Mouse (Mus musculus) forebrain, embryonic 10.5 days (tissue): ENCODE data around the gene Tmem238l. TPM values are rescaled to one million over a fixed set of nuclear protein-coding genes. Genes with fewer than 3 reads are reported as not detected.

Source experiments
- DNase-seq: peaks from one replicate; pipeline ENCODE4 v3.0.0-alpha.2; 2017; ENCODE audit warnings: low spot score; ENCODE audit errors: extremely low spot score
- H3K27ac ChIP-seq: fragments of 300-500 bp; sonication (generic); 2 replicates; pipeline ENCODE4 v1.5.1; 2016; ENCODE audit warnings: mild to moderate bottlenecking
- H3K27me3 ChIP-seq: fragments of 300-500 bp; sonication (generic); 2 replicates; pipeline ENCODE4 v1.6.1; 2016; ENCODE audit warnings: mild to moderate bottlenecking; ENCODE audit not compliant: poor library complexity, severe bottlenecking
- H3K36me3 ChIP-seq: fragments of 300-500 bp; sonication (generic); replicated peaks from 2 replicates; pipeline ENCODE4 v1.6.1; 2016; ENCODE audit warnings: mild to moderate bottlenecking, moderate library complexity
- H3K4me1 ChIP-seq: fragments of 300-500 bp; sonication (generic); 2 replicates; pipeline ENCODE4 v1.6.1; 2016
- H3K4me3 ChIP-seq: fragments of 300-500 bp; sonication (generic); 2 replicates; pipeline ENCODE4 v1.5.1; 2016; ENCODE audit warnings: mild to moderate bottlenecking, moderate library complexity
- H3K9me3 ChIP-seq: fragments of 300-500 bp; sonication (generic); 2 replicates; pipeline ENCODE4 v1.6.1; 2016; ENCODE audit warnings: mild to moderate bottlenecking, moderate library complexity
- whole genome bisulfite sequencing: fragments of 180-500 bp; shearing (Covaris S2); methylation state at CpG from one replicate; pipeline ENCODE4 v1.1.7; 2016; 5-methylcytosine and 5-hydroxymethylcytosine counted together
- polyA plus RNA-seq: library from polyadenylated mRNA; unstranded; fragments of >200 nt; fragmentation: Nextera tagmentation; extraction: Ambion mirVana; gene quantifications from 2 replicates; pipeline ENCODE4 v1.2.1, GENCODE M21; 2016

Tmem238l gene
- not detected in 2 replicates for polyA plus RNA-seq

- Histone ChIP-seq H3K27ac (no peak within 1 kb of the TSS), H3K4me3 (no peak within 1 kb of the TSS), H3K27me3 (no peaks in the 10 kb centered on the region), H3K36me3 (no peaks in the 10 kb centered on the region), H3K9me3 (0 out of 2 replicates have a peak, but pooled peaks cover 2% of the 10 kb centered on the region), H3K4me1 (no peaks in the 10 kb centered on the region)
- WGBS: 90% methylated on average over 9 of the region's 9 CpGs
- DNase-seq: no peak
Measured at GRCm38 (mm10) chr11:66956303-66956702, at the start of gene Tmem238l. TSS of gene Tmem238l (plus strand) at chr11:66956638.

- H3K9me3 ChIP-seq: no peaks in the 10 kb centered on the region
- no peak within 1 kb of the TSS for H3K4me3 ChIP-seq
- H3K4me1 ChIP-seq: peaks cover 16% of the 10 kb centered on the region
- H3K36me3 ChIP-seq: no peaks in the 10 kb centered on the region
- no peak within 1 kb of the TSS for H3K27ac ChIP-seq
- no peak for DNase-seq
- peaks cover 22% of the 10 kb centered on the region for H3K27me3 ChIP-seq
- 46% methylated on average over 10 of the region's 10 CpGs for WGBS
Measured at GRCm38 (mm10) chr11:66911811-66912210, 44.6 kb upstream of the Tmem238l start, which contains the start of gene Pirt. TSS of gene Pirt (plus strand) at chr11:66911981.

- H3K27ac ChIP-seq: no peak overlapping the region
- H3K36me3 ChIP-seq: no peaks in the 10 kb centered on the region
- peaks cover 16% of the 10 kb centered on the region for H3K4me1 ChIP-seq
- no peak for DNase-seq
- peaks cover 19% of the 10 kb centered on the region for H3K27me3 ChIP-seq
- H3K9me3 ChIP-seq: no peaks in the 10 kb centered on the region
- 63% methylated on average over 17 of the region's 17 CpGs for WGBS
- no peak overlapping the region for H3K4me3 ChIP-seq
Measured at GRCm38 (mm10) chr11:66912531-66913458, 43.6 kb upstream of the Tmem238l start.

- 36% methylated on average over 3 of the region's 3 CpGs for WGBS
- no peak overlapping the region for H3K4me3 ChIP-seq
- H3K27me3 ChIP-seq: peaks cover 19% of the 10 kb centered on the region
- H3K36me3 ChIP-seq: no peaks in the 10 kb centered on the region
- no peaks in the 10 kb centered on the region for H3K9me3 ChIP-seq
- H3K27ac ChIP-seq: no peak overlapping the region
- peaks cover 16% of the 10 kb centered on the region for H3K4me1 ChIP-seq
- peak; percentile 37 for DNase-seq
Measured at GRCm38 (mm10) chr11:66914249-66914648, 42.2 kb upstream of the Tmem238l start.

GRCm38 (mm10) chr11:66920012-66920411, 36.4 kb upstream of the Tmem238l start:
- Histone ChIP-seq H3K27ac (no peak overlapping the region), H3K9me3 (no peaks in the 10 kb centered on the region), H3K4me3 (no peak overlapping the region), H3K36me3 (no peaks in the 10 kb centered on the region), H3K27me3 (peaks cover 8% of the 10 kb centered on the region; the same call in 1 of the 2 replicates), H3K4me1 (peaks cover 18% of the 10 kb centered on the region)
- DNase-seq: no peak
- 67% methylated on average over 2 of the region's 2 CpGs for WGBS

GRCm38 (mm10) chr11:66924095-66924823, 32.2 kb upstream of the Tmem238l start:
- Histone ChIP-seq H3K4me1 (peaks cover 18% of the 10 kb centered on the region), H3K9me3 (no peaks in the 10 kb centered on the region), H3K27me3 (peaks cover 8% of the 10 kb centered on the region; the same call in 1 of the 2 replicates), H3K27ac (no peak overlapping the region), H3K4me3 (no peak overlapping the region), H3K36me3 (no peaks in the 10 kb centered on the region)
- no peak for DNase-seq
- 88% methylated on average over 11 of the region's 11 CpGs for WGBS

GRCm38 (mm10) chr11:66928311-66928710, 28.1 kb upstream of the Tmem238l start:
- H3K27me3 ChIP-seq: peaks cover 7% of the 10 kb centered on the region; the same call in 1 of the 2 replicates
- no peaks in the 10 kb centered on the region for H3K36me3 ChIP-seq
- no peak for DNase-seq
- H3K4me3 ChIP-seq: no peak overlapping the region
- H3K4me1 ChIP-seq: peaks cover 4% of the 10 kb centered on the region
- no peak overlapping the region for H3K27ac ChIP-seq
- WGBS: 62% methylated on average over 3 of the region's 3 CpGs
- H3K9me3 ChIP-seq: no peaks in the 10 kb centered on the region

GRCm38 (mm10) chr11:66932827-66933599, 23.4 kb upstream of the Tmem238l start:
- Histone ChIP-seq H3K27me3 (no peaks in the 10 kb centered on the region), H3K4me1 (no peaks in the 10 kb centered on the region), H3K27ac (no peak overlapping the region), H3K9me3 (no peaks in the 10 kb centered on the region), H3K4me3 (no peak overlapping the region), H3K36me3 (no peaks in the 10 kb centered on the region)
- 83% methylated on average over 9 of the region's 9 CpGs for WGBS
- DNase-seq: no peak

- no peaks in the 10 kb centered on the region for H3K4me1 ChIP-seq
- no peaks in the 10 kb centered on the region for H3K27me3 ChIP-seq
- H3K4me3 ChIP-seq: no peak overlapping the region
- DNase-seq: no peak
- H3K36me3 ChIP-seq: no peaks in the 10 kb centered on the region
- 85% methylated on average over 7 of the region's 7 CpGs for WGBS
- no peak overlapping the region for H3K27ac ChIP-seq
- H3K9me3 ChIP-seq: no peaks in the 10 kb centered on the region
Measured at GRCm38 (mm10) chr11:66934428-66935173, 21.8 kb upstream of the Tmem238l start.

GRCm38 (mm10) chr11:66942011-66942410, 14.4 kb upstream of the Tmem238l start:
- no peaks in the 10 kb centered on the region for H3K36me3 ChIP-seq
- no peaks in the 10 kb centered on the region for H3K9me3 ChIP-seq
- no peak overlapping the region for H3K27ac ChIP-seq
- no peak for DNase-seq
- no peak overlapping the region for H3K4me3 ChIP-seq
- 90% methylated on average over 5 of the region's 5 CpGs for WGBS
- no peaks in the 10 kb centered on the region for H3K4me1 ChIP-seq
- no peaks in the 10 kb centered on the region for H3K27me3 ChIP-seq

GRCm38 (mm10) chr11:66945224-66945767, 11.1 kb upstream of the Tmem238l start:
- no peak for DNase-seq
- Histone ChIP-seq H3K4me3 (no peak overlapping the region), H3K27me3 (no peaks in the 10 kb centered on the region), H3K36me3 (no peaks in the 10 kb centered on the region), H3K9me3 (no peaks in the 10 kb centered on the region), H3K4me1 (no peaks in the 10 kb centered on the region), H3K27ac (no peak overlapping the region)
- 67% methylated on average over 2 of the region's 2 CpGs for WGBS
